Mouse (Mus musculus) kidney, adult 2 months (tissue): ENCODE measurements around the gene Morn1.

ENCODE experiments used
- CTCF ChIP-seq: fragments of 200-500 bp; conservative IDR thresholded peaks from 2 replicates; pipeline ENCODE4 v1.5.1; 2011; ENCODE audit warnings: low read depth, mild to moderate bottlenecking, control low read depth, low read length, moderate library complexity, mixed read lengths; ENCODE audit not compliant: insufficient read depth, insufficient read length
- POLR2A ChIP-seq: fragments of 200-500 bp; IDR thresholded peaks from one replicate; pipeline ENCODE4 v1.6.1; 2011; ENCODE audit warnings: low read depth, low read length, control low read depth

GRCm38 (mm10) chr4:155075813-155076212 lies 10.6 kb upstream of the Morn1 start:
- no peak for TF ChIP-seq CTCF
- TF ChIP-seq POLR2A = no peak
